Mouse (Mus musculus): ENCODE results near the gene Cirbp. TPM values are rescaled to one million over a fixed set of nuclear protein-coding genes. Genes with fewer than 3 reads are reported as not detected.
A peak's percentile ranks its signal among the peaks of the same experiment; 100 is the strongest.

Gene Cirbp
- polyA plus RNA-seq, 1 experiment from 2014 or later, result 262 TPM

DNA sequence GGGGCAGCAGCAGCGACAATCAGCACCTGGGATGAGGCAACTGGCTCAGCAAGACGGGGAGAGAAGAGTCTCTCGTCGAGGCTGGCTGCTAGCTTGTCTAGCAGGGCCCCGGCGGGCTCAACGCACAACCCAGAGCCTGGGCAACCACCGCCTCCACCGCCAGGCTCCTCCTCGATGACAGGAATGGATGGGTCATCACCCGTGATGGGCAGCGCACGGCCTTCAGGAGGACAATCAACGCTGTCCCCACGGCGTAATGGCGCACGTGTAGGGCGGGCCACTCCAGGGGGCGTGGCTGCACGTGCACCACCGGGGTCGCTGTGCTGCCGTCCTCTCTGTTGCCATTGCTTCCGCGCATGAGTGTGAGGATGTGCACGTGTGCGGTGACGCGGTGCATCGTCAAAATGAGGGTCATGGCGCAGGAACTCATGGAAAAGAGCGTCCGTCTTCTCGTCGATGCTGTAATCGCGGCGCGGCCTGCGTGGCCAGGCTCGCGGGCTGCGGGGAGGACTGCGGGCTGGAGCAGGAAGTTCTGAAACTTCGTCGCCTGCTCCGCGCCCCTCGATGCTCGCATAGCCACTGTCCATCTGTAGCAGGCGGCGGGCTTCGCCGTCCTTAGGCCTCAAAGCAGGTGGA, 34.4 kb upstream of the Cirbp start:
- Histone ChIP-seq H3K9ac (no peak overlapping the region), H3K27ac (no peak overlapping the region), H3K4me3 (peak overlapping the region; percentile 7; the same call in 1 of the 2 replicates), H3K27me3 (replicated peaks) (peaks cover 38% of the 10 kb centered on the region), H3K36me3 (peaks cover 88% of the 10 kb centered on the region), H3K4me1 (peaks cover 18% of the 10 kb centered on the region), H3K4me2 (replicated peaks) (peak overlapping the region; percentile 42), H3K9me3 (no peaks in the 10 kb centered on the region)
- ATAC-seq (ENCODE audit: low FRiP score, low read depth), result peak; percentile 45; the same call in 1 of the 2 replicates
- 11% methylated on average over 55 of the region's 55 CpGs for WGBS

DNA sequence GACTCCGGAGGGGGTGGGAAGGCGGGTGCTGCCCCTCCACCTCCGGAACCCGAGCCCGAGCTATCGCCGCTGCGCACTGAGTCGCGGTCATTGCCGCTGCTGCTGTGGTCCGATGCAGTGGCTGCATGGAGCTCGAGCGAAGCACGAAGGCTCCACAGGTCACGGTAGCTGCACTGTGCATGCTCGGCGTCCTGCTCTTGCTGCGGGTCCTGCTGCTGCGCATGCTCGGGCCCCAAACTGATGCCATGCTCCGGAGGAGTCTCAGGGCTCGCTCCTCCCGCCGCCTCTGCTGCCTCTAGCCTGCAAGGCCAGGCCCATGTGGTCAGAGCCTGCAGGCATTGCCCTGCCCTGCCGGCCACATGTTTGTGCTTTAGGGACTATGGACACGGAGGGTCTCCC, 33.8 kb upstream of the Cirbp start:
- H3K36me3 ChIP-seq, result peaks cover 83% of the 10 kb centered on the region

DNA sequence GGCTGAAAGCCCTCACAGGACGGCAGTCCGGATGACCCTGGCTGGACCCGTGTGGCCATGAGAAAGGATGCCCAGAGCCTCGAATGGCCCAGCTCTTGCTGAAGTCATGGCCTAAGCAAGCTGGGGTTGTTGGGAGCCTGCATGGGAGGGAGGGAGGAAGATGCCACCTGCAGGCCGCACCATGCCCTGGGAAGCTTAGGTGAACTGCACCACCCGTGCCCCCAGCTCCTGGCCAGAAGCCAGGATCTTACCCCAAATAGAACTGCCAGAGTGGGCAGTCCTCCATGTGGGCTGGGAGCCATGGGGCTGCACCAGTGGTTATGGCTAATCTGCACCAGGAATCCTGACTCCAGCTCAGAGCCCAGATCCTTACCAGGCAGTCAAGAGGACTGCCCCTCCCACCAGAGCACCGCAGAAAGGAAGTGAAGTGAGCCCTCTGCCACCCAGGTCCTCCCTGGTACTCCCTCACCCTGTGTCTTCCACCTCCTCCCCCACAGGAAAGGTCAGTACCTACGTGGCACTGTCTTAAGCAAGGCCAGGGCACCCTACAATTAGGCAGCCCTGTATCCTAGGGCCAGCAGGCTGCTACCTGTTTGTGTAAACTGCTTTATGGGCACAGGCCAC, 32.4 kb upstream of the Cirbp start:
- ATAC-seq (ENCODE audit: low FRiP score, low read depth), result no peak
- peaks cover 69% of the 10 kb centered on the region for H3K36me3 ChIP-seq
- H3K27ac ChIP-seq, result no peak overlapping the region
- no peaks in the 10 kb centered on the region for H3K9me3 ChIP-seq
- peaks cover 37% of the 10 kb centered on the region for H3K4me1 ChIP-seq
- peaks cover 54% of the 10 kb centered on the region for H3K27me3 ChIP-seq (replicated peaks)
- no peak overlapping the region for H3K9ac ChIP-seq
- H3K4me2 ChIP-seq (replicated peaks), result 0 out of 2 replicates have a peak overlapping the region, but pooled peaks have one; percentile 9
- H3K4me3 ChIP-seq, result no peak overlapping the region
- 81% methylated on average over 8 of the region's 8 CpGs for WGBS

More for the DNA sequence above, 33.8 kb upstream of the Cirbp start:
- peak; percentile 2; the same call in 1 of the 2 replicates for ATAC-seq (ENCODE audit: low FRiP score, low read depth)
- no peak overlapping the region for H3K9ac ChIP-seq
- peaks cover 23% of the 10 kb centered on the region for H3K4me1 ChIP-seq
- no peaks in the 10 kb centered on the region for H3K9me3 ChIP-seq
- 35% methylated on average over 27 of the region's 27 CpGs for WGBS
- peaks cover 43% of the 10 kb centered on the region for H3K27me3 ChIP-seq (replicated peaks)
- no peak overlapping the region for H3K27ac ChIP-seq
- H3K4me2 ChIP-seq (replicated peaks), result peak overlapping the region; percentile 42
- H3K4me3 ChIP-seq, result no peak overlapping the region

DNA sequence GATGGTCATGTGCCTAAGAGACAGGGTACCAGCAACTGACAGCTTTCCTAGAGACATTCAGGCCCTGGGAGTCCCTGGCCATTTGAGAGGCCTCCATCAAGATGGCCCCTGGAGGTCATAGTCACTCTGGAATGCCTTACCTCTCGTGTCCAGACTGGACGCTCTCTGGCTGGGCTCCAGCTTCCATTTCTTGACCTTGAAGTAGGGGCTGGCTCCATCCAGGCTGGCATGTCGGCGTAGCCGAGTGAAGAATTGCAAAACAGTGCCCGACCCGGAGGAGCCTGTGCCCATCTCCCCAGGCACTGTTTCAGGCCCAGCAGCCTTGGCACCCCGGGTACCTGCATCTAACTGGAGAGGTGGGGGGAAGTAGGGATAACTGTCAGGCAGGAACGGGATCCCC, 31.4 kb upstream of the Cirbp start:
- no peak overlapping the region for H3K9ac ChIP-seq
- ATAC-seq (ENCODE audit: low FRiP score, low read depth), result no peak
- H3K9me3 ChIP-seq, result no peaks in the 10 kb centered on the region
- no peak overlapping the region for H3K4me2 ChIP-seq (replicated peaks)
- 92% methylated on average over 9 of the region's 9 CpGs for WGBS
- no peak overlapping the region for H3K4me3 ChIP-seq
- peaks cover 45% of the 10 kb centered on the region for H3K4me1 ChIP-seq
- no peak overlapping the region for H3K27ac ChIP-seq
- H3K36me3 ChIP-seq, result peaks cover 59% of the 10 kb centered on the region
- peaks cover 57% of the 10 kb centered on the region for H3K27me3 ChIP-seq (replicated peaks)

- no peaks in the 10 kb centered on the region for H3K9me3 ChIP-seq
- H3K4me3 ChIP-seq, result no peak overlapping the region
- peaks cover 51% of the 10 kb centered on the region for H3K36me3 ChIP-seq
- H3K9ac ChIP-seq, result no peak overlapping the region
- H3K4me1 ChIP-seq, result peaks cover 48% of the 10 kb centered on the region
- no peak for ATAC-seq (ENCODE audit: low FRiP score, low read depth)
- no peak overlapping the region for H3K4me2 ChIP-seq (replicated peaks)
- 85% methylated on average over 10 of the region's 10 CpGs for WGBS
- no peak overlapping the region for H3K27ac ChIP-seq
- H3K27me3 ChIP-seq (replicated peaks), result peaks cover 52% of the 10 kb centered on the region
Observed at GRCm38 (mm10) chr10:80135161-80135560, 30.6 kb upstream of the Cirbp start.

GRCm38 (mm10) chr10:80135641-80136040, 30.1 kb upstream of the Cirbp start:
- Histone ChIP-seq H3K4me2 (replicated peaks) (no peak overlapping the region), H3K9ac (0 out of 2 replicates have a peak overlapping the region, but pooled peaks have one; percentile 94), H3K27me3 (replicated peaks) (peaks cover 52% of the 10 kb centered on the region), H3K36me3 (peaks cover 46% of the 10 kb centered on the region), H3K4me1 (peaks cover 50% of the 10 kb centered on the region), H3K4me3 (no peak overlapping the region), H3K27ac (no peak overlapping the region), H3K9me3 (no peaks in the 10 kb centered on the region)
- WGBS, result 85% methylated on average over 1 of the region's 1 CpGs
- ATAC-seq (ENCODE audit: low FRiP score, low read depth), result no peak

- peaks cover 47% of the 10 kb centered on the region for H3K27me3 ChIP-seq (replicated peaks)
- peaks cover 39% of the 10 kb centered on the region for H3K36me3 ChIP-seq
- no peak for ATAC-seq (ENCODE audit: low FRiP score, low read depth)
- H3K4me3 ChIP-seq, result peak overlapping the region; percentile 84
- no peak overlapping the region for H3K27ac ChIP-seq
- WGBS, result 8% methylated on average over 45 of the region's 49 CpGs
- H3K9ac ChIP-seq, result peak overlapping the region; percentile 94
- H3K4me2 ChIP-seq (replicated peaks), result peak overlapping the region; percentile 99
- no peaks in the 10 kb centered on the region for H3K9me3 ChIP-seq
- peaks cover 50% of the 10 kb centered on the region for H3K4me1 ChIP-seq
Observed at GRCm38 (mm10) chr10:80136179-80136951, 29.4 kb upstream of the Cirbp start.

DNA sequence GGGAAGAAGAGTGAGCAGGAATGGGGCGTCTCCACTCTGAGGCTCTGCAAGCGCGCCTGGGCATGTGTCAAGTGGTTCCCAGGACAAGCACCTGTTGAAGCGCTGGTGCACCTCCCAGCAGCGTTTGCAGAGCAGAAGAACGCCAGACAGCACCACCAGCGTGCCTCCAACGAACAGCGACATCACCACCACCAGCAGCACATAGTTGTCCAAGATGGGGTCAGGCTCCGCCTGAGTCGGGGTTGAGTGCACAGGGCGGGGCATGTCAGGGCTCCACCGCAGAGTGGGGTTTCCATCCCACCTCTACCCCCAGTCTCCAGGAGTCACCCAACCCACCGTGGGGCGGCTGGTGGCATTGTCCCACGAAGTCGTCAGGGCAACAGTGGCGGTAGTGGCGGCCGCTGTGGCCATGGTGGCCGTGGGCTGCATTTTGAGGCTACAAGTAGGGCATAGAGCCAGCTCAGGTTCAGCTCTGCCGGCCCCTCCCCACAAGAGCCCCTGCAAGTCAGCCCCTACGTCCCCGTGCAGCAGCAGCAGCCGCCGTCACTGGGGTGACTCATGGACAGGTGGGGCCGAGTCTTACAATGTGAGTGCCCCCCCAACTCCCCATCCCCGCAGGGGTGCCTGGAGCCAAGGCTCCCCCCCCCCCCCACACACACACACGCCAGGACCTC, 28.7 kb upstream of the Cirbp start:
- 3% methylated on average over 29 of the region's 29 CpGs for WGBS
- H3K4me3 ChIP-seq, result peak overlapping the region; percentile 84
- peak overlapping the region; percentile 94 for H3K9ac ChIP-seq
- peaks cover 41% of the 10 kb centered on the region for H3K27me3 ChIP-seq (replicated peaks)
- no peak for ATAC-seq (ENCODE audit: low FRiP score, low read depth)
- peak overlapping the region; percentile 99 for H3K4me2 ChIP-seq (replicated peaks)
- peaks cover 43% of the 10 kb centered on the region for H3K4me1 ChIP-seq
- peaks cover 32% of the 10 kb centered on the region for H3K36me3 ChIP-seq
- no peaks in the 10 kb centered on the region for H3K9me3 ChIP-seq
- peak overlapping the region; percentile 90 for H3K27ac ChIP-seq

DNA sequence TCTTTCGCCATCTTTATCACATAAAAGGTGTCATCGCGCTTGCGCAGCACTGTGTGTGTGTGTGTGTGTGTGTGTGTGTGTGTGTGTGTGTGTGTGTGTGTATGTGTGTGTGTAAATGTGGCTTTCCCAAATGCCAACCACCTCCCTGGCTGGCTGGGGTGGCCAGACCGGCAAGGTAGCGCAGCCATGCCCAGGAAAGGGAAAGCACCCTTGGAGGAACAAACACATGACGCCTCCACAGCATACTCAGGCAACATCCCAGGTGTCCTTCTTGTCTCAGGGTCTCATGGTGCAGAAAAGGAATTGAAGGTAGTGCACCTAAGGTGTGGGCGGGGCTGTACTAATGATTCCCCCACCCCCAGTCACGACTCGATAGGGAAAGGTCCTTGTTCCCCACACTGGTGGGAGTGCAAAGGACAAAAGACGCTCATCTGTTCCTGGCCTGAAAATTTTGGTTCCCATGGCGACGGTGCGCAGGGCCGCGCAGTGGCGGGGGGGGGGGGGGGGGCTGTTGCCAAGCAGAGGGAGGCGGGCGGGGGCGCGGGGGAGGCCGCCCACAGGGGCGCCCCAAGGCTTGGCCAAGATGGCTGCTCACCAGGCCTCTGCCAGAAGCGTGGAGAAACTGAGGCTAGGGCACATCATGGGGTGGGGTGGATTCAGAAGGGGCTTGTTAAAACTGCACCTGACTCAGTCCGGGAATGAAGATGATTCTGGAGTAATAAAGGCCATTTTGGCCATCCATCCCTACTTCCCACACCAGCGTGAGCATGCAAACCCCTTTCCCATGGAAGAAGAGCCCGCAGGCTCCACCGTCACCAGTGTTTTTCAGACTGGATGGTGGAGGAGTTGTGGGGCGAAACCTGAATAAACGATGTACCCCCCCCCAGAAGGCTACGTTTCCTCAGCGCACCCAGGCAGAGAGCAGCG, 27.9 kb upstream of the Cirbp start:
- Histone ChIP-seq H3K9me3 (no peaks in the 10 kb centered on the region), H3K36me3 (peaks cover 25% of the 10 kb centered on the region), H3K27ac (peak overlapping the region; percentile 90), H3K4me1 (peaks cover 46% of the 10 kb centered on the region), H3K27me3 (replicated peaks) (peaks cover 41% of the 10 kb centered on the region), H3K9ac (peak overlapping the region; percentile 94), H3K4me3 (peak overlapping the region; percentile 84), H3K4me2 (replicated peaks) (peak overlapping the region; percentile 99)
- 2% methylated on average over 32 of the region's 33 CpGs for WGBS
- ATAC-seq (ENCODE audit: low FRiP score, low read depth), result no peak

DNA sequence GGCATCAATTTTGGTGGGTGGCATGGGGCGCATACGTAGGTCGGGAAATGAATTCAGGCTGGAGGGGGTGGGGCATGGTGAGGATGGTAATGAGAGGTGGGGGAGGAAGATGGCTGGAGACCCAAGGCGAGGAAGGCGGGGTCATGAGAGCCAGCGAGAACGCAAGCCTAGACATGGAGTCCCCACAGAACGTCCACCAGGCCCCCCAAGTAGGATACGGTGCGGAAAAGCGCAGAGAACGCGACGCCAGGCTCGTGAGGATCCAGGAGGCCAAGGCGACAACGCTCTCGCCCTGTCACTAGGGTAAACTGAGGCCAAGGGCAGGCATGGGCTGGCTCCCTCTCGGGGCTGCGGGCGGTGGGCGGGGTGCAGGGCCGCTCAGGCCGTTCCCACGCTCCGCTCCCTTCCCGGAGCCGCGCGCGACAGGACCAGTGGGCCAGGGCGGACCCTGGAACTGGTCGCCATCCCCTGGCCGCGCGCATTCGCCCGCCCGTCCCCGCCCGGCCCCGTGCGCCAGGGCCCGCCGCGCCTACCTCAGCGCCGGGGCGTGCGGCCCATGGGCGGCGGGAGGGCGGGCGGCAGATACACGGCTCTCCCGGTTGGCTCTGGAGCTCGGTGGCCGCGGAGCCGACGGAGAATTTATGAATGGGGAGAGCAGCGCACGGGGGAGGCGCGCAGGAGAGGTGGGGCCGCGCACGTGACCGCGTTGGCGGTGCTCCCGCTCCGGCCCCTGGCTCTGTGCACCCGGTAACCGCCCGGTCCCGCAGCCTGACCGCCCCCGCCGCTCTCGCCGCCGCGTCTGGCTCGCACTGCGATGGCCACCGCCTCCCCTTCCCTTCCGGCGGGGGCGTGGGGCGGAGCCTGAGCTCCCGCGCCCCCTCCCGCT, 27.0 kb upstream of the Cirbp start, which contains the start of gene Atp5d:
TSS of gene Atp5d (plus strand) at position 80 of the 886 bp plus-strand sequence.
- Histone ChIP-seq H3K9me3 (no peaks in the 10 kb centered on the region), H3K4me2 (replicated peaks) (peak within 1 kb of the TSS; percentile 99), H3K4me3 (peak within 1 kb of the TSS; percentile 84), H3K4me1 (peaks cover 55% of the 10 kb centered on the region), H3K9ac (peak within 1 kb of the TSS; percentile 94), H3K36me3 (peaks cover 21% of the 10 kb centered on the region), H3K27ac (peak within 1 kb of the TSS; percentile 90), H3K27me3 (replicated peaks) (peaks cover 33% of the 10 kb centered on the region)
- 0 out of 2 replicates have a peak, but pooled peaks have one; percentile 2 for ATAC-seq (ENCODE audit: low FRiP score, low read depth)
- under 1% methylated on average over 84 of the region's 94 CpGs for WGBS
